Mouse (Mus musculus) cerebellum, adult 2 months (tissue): ENCODE results near the gene Malsu1. TPM values are rescaled to one million over a fixed set of nuclear protein-coding genes. Genes with fewer than 3 reads are reported as not detected.

Experiments
- DNase-seq, 2 experiments: peaks; one replicate each; pipeline ENCODE4 v3.0.0; 2021
- H3K27ac ChIP-seq: fragments of 200-500 bp; 2 replicates; pipeline ENCODE4 v1.5.1; 2012; ENCODE audit warnings: low read length, control low read depth, inconsistent platforms; ENCODE audit not compliant: insufficient read depth
- H3K27me3 ChIP-seq: fragments of 200-500 bp; 2 replicates; pipeline ENCODE4 v1.6.1; 2012; ENCODE audit warnings: inconsistent platforms, mild to moderate bottlenecking, low read length, moderate library complexity; ENCODE audit not compliant: control insufficient read depth, insufficient read depth
- H3K4me1 ChIP-seq: fragments of 200-500 bp; 2 replicates; pipeline ENCODE4 v1.6.1; 2011; ENCODE audit warnings: low read length; ENCODE audit not compliant: control insufficient read depth, insufficient read depth
- H3K4me3 ChIP-seq: fragments of 200-500 bp; replicated peaks from 2 replicates; pipeline ENCODE3; 2011; ENCODE audit warnings: mild to moderate bottlenecking, low read depth, low read length, control low read depth; ENCODE audit not compliant: insufficient read depth
- CTCF ChIP-seq: fragments of 200-500 bp; IDR thresholded peaks from 2 replicates; pipeline ENCODE4 v1.5.1; 2011; ENCODE audit warnings: low read depth, mild to moderate bottlenecking, control low read depth, low read length, moderate library complexity, borderline replicate concordance; ENCODE audit not compliant: insufficient read depth
- POLR2A ChIP-seq: fragments of 200-500 bp; IDR thresholded peaks from 2 replicates; pipeline ENCODE4 v1.6.1; 2011; ENCODE audit warnings: low read length, control low read depth, borderline replicate concordance; ENCODE audit not compliant: insufficient read depth
- WGBS: fragments of 180-500 bp; shearing (Covaris S2); methylation state at CpG from one replicate; pipeline ENCODE4 v1.1.7; 2018; 5-methylcytosine and 5-hydroxymethylcytosine counted together
- polyA plus RNA-seq: library from polyadenylated mRNA; depleted of rRNA; stranded (reverse); fragments of >200 nt; gene quantifications from 2 replicates; pipeline ENCODE4 v1.2.3, GENCODE M21; 2012

Gene Malsu1
- polyA plus RNA-seq, 1 experiment = 22.2 TPM

DNA sequence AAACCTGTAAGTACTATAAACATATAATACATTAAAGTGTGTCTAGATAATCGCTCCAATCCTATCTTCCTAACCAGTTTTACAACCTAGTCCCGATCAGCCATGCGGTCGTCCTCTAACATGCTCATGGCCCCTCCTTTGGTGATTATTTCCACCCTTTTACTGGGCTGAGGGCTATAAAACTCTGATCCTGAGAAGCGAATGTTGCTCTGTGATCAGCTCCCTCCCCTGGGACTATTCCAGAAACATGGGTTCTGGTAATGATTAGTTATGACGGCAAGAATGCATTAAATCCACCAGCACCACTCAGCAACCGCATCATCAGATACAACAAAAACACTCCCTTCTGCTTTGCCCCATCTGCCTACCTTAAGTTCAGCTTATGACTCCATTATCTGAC, 40.3 kb downstream of the Malsu1 start:
- WGBS = 88% methylated on average over 7 of the region's 7 CpGs
- TF ChIP-seq POLR2A = no peak
- no peak for TF ChIP-seq CTCF
- Histone ChIP-seq H3K4me3 (no peak overlapping the region), H3K27ac (no peak overlapping the region), H3K27me3 (no peaks in the 10 kb centered on the region), H3K4me1 (no peaks in the 10 kb centered on the region)
- no peak for DNase-seq

DNA sequence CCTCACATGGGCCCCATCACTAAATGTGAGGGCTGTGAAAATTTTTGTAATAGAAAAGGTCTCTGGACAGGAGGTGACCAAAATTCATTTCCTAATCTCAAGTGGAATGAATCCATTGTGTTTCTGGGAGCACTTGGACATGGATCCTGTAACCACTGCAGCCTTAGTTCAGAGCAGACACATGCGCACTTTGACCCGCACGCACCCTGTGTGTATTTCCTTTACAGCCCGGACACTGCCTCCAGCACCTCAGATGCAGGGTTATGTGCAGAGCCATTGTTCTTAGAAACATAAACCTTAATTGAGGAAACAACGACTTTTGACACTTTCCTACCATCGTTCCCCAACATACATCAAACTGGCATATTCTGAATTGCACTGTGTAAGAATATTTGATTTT, 40.9 kb downstream of the Malsu1 start:
- Histone ChIP-seq H3K27ac (no peak overlapping the region), H3K4me3 (no peak overlapping the region), H3K27me3 (no peaks in the 10 kb centered on the region), H3K4me1 (no peaks in the 10 kb centered on the region)
- no peak for TF ChIP-seq POLR2A
- no peak for TF ChIP-seq CTCF
- no peak for DNase-seq
- WGBS = 97% methylated on average over 6 of the region's 6 CpGs

DNA sequence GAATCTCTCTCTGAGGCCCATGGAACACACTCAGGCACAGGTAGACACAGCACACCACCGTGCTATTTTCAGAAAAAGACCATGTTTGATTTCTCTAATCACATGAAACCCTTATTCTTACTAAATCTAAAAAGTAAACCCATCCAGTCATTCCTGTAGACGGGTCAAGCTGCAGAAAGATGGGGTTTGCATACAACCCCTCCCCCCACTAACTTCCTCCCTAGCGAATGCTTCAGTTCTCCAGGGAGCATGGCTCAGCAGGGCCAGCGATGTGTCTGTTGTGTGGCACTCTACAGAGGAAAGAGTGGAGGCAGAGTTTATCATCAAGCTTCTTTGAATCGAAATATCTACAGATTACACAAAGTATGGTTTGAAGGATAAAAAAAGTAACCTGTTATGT, 42.0 kb downstream of the Malsu1 start:
- no peak for TF ChIP-seq CTCF
- TF ChIP-seq POLR2A = no peak
- 79% methylated on average over 5 of the region's 5 CpGs for WGBS
- no peaks in the 10 kb centered on the region for H3K27me3 ChIP-seq
- H3K27ac ChIP-seq = no peak overlapping the region
- no peak overlapping the region for H3K4me3 ChIP-seq
- no peak for DNase-seq
- no peaks in the 10 kb centered on the region for H3K4me1 ChIP-seq

DNA sequence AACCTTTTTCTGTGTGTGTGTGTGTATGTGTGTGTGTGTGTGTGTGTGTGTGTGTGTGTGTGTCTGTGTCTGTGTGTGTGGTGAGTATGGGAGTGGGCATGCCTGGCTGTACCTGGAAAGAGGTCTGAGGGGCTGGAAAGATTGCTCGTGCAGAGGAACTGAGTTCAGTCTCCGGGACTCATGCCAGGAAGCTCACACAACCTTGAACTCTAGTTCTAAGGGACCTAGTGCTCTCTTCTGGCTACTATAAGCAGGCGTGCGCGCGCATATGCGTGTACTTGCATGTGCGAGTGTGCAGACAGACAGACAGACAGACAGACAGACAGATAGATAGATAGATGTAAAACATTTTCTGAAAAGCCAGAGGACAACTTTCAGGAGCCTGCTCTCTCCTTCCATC, 42.6 kb downstream of the Malsu1 start:
- no peaks in the 10 kb centered on the region for H3K27me3 ChIP-seq
- no peak for DNase-seq
- H3K4me1 ChIP-seq = no peaks in the 10 kb centered on the region
- no peak overlapping the region for H3K4me3 ChIP-seq
- no peak for TF ChIP-seq CTCF
- no peak for TF ChIP-seq POLR2A
- H3K27ac ChIP-seq = no peak overlapping the region
- 85% methylated on average over 8 of the region's 8 CpGs for WGBS

DNA sequence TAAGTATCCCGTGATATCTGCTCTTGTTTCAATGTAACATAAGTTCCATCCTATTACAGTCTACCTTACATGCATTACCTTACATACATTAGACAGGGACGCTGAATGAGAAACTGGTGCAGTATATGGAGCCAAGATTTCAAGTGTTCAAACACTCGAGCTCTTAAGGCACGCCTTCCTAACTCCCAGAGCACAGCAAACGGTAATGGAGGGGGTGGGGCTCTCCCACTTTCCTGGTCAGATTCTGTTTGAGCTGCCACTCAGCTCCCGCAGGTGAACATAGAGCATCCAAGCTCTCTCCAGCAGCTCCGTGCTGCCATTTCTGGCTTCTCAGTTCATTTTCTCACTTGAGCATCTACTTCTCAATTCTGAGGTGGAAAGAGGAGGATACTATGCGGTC, 44.9 kb downstream of the Malsu1 start:
- WGBS = 66% methylated on average over 8 of the region's 8 CpGs
- TF ChIP-seq CTCF (no peak), POLR2A (no peak)

DNA sequence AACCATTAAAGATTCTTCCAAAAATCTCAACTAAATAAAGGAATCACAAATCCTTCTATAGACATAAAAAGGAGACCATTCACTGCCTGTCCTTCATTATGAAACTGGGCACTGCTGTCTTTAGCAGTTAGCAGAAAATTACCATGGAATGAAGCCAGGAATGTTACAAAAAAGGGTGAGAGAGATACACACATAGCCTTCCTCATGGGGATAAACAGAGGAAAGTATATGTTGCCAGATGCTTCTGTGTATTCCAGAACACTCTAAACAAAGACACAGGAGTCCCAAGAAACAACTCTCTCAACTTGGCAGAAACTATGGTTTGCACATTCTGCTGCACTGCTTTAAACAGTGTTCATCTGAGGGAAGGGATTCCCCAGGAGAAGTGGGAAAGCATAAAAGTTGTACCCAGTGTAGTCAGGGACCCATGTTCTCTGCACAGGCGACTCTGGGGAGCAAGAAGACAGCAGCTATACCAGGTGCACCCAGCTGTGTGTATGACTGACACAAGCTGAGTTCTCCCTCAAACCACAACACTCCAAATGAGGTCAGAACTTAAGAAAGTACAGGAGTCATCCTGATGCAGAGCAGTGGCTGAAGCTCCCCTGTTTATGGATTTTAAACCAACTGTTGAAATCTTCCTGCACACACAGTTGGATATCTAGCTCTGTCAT, 46.0 kb downstream of the Malsu1 start:
- no peak for DNase-seq
- no peak for TF ChIP-seq POLR2A
- no peak for TF ChIP-seq CTCF
- Histone ChIP-seq H3K4me1 (no peaks in the 10 kb centered on the region), H3K27me3 (no peaks in the 10 kb centered on the region), H3K27ac (no peak overlapping the region), H3K4me3 (no peak overlapping the region)
- 35% methylated on average over 1 of the region's 1 CpGs for WGBS

More for the DNA sequence above, 44.9 kb downstream of the Malsu1 start:
- Histone ChIP-seq H3K27ac (no peak overlapping the region), H3K4me3 (no peak overlapping the region), H3K4me1 (no peaks in the 10 kb centered on the region), H3K27me3 (no peaks in the 10 kb centered on the region)
- DNase-seq = no peak

DNA sequence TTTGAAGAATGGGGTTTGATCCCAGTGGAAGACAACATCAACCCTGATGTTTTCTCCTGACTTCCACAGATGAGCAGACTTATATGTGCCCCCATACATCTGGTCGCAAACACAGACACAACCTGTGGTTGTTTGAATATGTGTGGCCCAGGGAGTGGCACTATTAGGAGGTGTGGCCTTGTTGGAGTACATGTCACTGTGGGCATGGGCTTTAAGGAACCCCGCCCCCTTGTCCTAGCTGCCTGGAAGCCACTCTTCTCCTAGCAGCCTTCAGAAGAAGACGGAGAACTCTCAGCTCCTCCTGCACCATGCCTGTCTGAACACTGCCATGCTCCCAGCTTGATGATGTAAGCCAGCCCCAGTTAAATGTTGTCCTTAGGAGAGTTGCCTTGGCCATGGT, 46.8 kb downstream of the Malsu1 start:
- no peaks in the 10 kb centered on the region for H3K4me1 ChIP-seq
- TF ChIP-seq CTCF = no peak
- TF ChIP-seq POLR2A = no peak
- no peaks in the 10 kb centered on the region for H3K27me3 ChIP-seq
- no peak overlapping the region for H3K27ac ChIP-seq
- no peak overlapping the region for H3K4me3 ChIP-seq
- DNase-seq = no peak
- 97% methylated on average over 3 of the region's 3 CpGs for WGBS

DNA sequence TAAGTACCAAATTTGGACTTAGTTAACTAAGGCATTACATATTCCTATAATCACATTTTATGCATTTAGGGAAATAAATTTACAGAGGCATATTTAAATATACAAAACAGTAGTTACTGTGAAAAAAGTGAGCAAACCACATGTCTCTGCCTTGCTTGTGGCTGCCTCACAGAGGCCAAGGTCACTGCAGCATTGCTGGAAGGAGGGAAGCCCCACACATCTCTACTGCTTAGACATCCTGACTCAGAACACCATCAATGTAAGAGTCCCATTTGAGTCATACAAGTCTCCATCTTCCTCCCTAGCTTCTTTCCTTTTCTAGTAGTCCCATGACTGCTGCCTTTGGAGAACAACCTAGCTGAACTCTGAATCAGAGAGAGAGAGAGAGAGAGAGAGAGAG, 56.7 kb downstream of the Malsu1 start:
- no peak overlapping the region for H3K4me3 ChIP-seq
- no peak for DNase-seq
- TF ChIP-seq POLR2A = no peak
- no peak for TF ChIP-seq CTCF

More for the DNA sequence above, 56.7 kb downstream of the Malsu1 start:
- no peak overlapping the region for H3K27ac ChIP-seq
- no peaks in the 10 kb centered on the region for H3K27me3 ChIP-seq
- no peaks in the 10 kb centered on the region for H3K4me1 ChIP-seq
